Mouse (Mus musculus) ES-E14 (cell line): ENCODE data around the gene Nbl1. TPM values are rescaled to one million over a fixed set of nuclear protein-coding genes. Genes with fewer than 3 reads are reported as not detected.
A peak's percentile ranks its signal among the peaks of the same experiment; 100 is the strongest.

Source experiments
- DNase-seq: peaks from one replicate; pipeline ENCODE4 v3.0.0-alpha.2; 2013; ENCODE audit warnings: low read depth, low spot score
- H3K27ac ChIP-seq: 2 replicates; pipeline ENCODE4 v1.5.1; 2012; ENCODE audit warnings: low read depth, mild to moderate bottlenecking, low read length, moderate library complexity, mixed read lengths; ENCODE audit not compliant: poor library complexity, insufficient read depth, severe bottlenecking
- H3K36me3 ChIP-seq: 2 replicates; pipeline ENCODE4 v1.6.1; 2012; ENCODE audit warnings: mild to moderate bottlenecking, low read length, moderate library complexity, mixed read lengths; ENCODE audit not compliant: control insufficient read depth, poor library complexity, insufficient read depth, severe bottlenecking
- H3K4me1 ChIP-seq, 2 experiments: fragments of 150-350 bp in 1 of 2; sonication (generic) in 1 of 2; 2 replicates each; pipeline ENCODE4 v1.6.1; 2012; ENCODE audit warnings: low read length in 2 of 2, mild to moderate bottlenecking in 1 of 2, mixed read lengths in 1 of 2; ENCODE audit not compliant: control insufficient read depth in 2 of 2, insufficient read depth in 2 of 2, poor library complexity in 1 of 2
- H3K4me3 ChIP-seq, 2 experiments: fragments of 150-350 bp in 1 of 2; sonication (generic) in 1 of 2; 2 replicates each; pipeline ENCODE4 v1.5.1; 2012; ENCODE audit warnings: low read length in 2 of 2, low read depth in 1 of 2, mild to moderate bottlenecking in 1 of 2, mixed read lengths in 1 of 2; ENCODE audit not compliant: insufficient read depth in 1 of 2, poor library complexity in 1 of 2, severe bottlenecking in 1 of 2
- H3K9ac ChIP-seq: 2 replicates; pipeline ENCODE4 v1.6.1; 2012; ENCODE audit warnings: low read depth, mild to moderate bottlenecking, low read length, mixed read lengths; ENCODE audit not compliant: poor library complexity, insufficient read depth, severe bottlenecking
- H3K9me3 ChIP-seq: fragments of 150-350 bp; sonication (generic); 2 replicates; pipeline ENCODE4 v1.6.1; 2012; ENCODE audit warnings: low read depth, mild to moderate bottlenecking, low read length; ENCODE audit not compliant: control insufficient read depth, insufficient read depth
- CHD2 ChIP-seq: IDR thresholded peaks from 2 replicates; pipeline ENCODE4 v1.6.1; 2014; ENCODE audit warnings: mild to moderate bottlenecking, low read depth, low read length, inconsistent platforms
- HCFC1 ChIP-seq: IDR thresholded peaks from 2 replicates; pipeline ENCODE4 v1.6.1; 2012; ENCODE audit warnings: low read length, inconsistent platforms, borderline replicate concordance; ENCODE audit not compliant: insufficient read depth
- MAFK ChIP-seq: IDR thresholded peaks from 2 replicates; pipeline ENCODE4 v1.6.1; 2014; ENCODE audit warnings: mild to moderate bottlenecking, low read depth, low read length, inconsistent platforms; ENCODE audit not compliant: insufficient read depth
- ZC3H11A ChIP-seq: IDR thresholded peaks from 2 replicates; pipeline ENCODE4 v1.6.1; 2012; ENCODE audit warnings: low read depth, mild to moderate bottlenecking, inconsistent platforms, low read length, borderline replicate concordance
- ZNF384 ChIP-seq: IDR thresholded peaks from 2 replicates; pipeline ENCODE4 v1.6.1; 2012; ENCODE audit warnings: low read depth, low read length, inconsistent platforms
- in situ Hi-C, 2 experiments: fragments of 600-800 bp; cut with MboI; formaldehyde crosslinking; loops; one replicate each; pipeline ENCODE4 v1.15.1; 2025; ENCODE audit warnings: low sequenced_read_pairs in 2 of 2, inconsistent platforms in 1 of 2; ENCODE audit not compliant: unreplicated experiment in 2 of 2
- total RNA-seq: library from RNA; depleted of rRNA; stranded (reverse); fragments of 300-350 nt; gene quantifications from 2 replicates; pipeline ENCODE4 v1.2.3, GENCODE M21; 2012

Gene Nbl1
- total RNA-seq, 1 experiment = 12.5 TPM

DNA sequence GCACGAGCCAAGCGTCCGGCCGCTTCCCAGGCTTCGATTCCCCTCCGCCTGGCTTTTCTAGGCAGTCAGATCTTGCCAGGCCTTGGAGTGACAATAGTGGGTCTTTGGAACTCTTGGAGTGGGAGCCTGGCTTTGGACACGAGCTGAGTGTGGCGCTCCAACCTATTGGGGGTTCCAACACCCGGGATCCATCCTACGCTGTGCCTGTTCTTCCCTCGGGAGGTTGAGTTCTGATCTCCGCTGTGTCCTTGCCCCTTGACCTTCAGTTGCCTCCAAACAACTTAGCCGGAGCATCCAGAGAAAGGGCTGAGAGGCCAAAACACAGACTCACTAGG lies 370 bp upstream of the Nbl1 start:
- Histone ChIP-seq H3K4me3 (peak overlapping the region; percentile 51 to 72; a peak in 3 of 4 replicates), H3K36me3 (no peaks in the 10 kb centered on the region), H3K4me1 (peaks cover 2 to 10% of the 10 kb centered on the region in 2 experiments; a peak in 3 of 4 replicates), H3K27ac (no peak overlapping the region), H3K9me3 (no peaks in the 10 kb centered on the region), H3K9ac (peak overlapping the region; percentile 57; the same call in 1 of the 2 replicates)
- no peak for DNase-seq
- in situ Hi-C loops = loop anchor here in 1 of 2 experiments (25.0 kb wide), 1 partner anchor 194 kb away; no protein-coding TSS in a partner anchor
- TF ChIP-seq MAFK (no peak), ZNF384 (no peak), CHD2 (no peak), ZC3H11A (no peak), HCFC1 (no peak)

DNA sequence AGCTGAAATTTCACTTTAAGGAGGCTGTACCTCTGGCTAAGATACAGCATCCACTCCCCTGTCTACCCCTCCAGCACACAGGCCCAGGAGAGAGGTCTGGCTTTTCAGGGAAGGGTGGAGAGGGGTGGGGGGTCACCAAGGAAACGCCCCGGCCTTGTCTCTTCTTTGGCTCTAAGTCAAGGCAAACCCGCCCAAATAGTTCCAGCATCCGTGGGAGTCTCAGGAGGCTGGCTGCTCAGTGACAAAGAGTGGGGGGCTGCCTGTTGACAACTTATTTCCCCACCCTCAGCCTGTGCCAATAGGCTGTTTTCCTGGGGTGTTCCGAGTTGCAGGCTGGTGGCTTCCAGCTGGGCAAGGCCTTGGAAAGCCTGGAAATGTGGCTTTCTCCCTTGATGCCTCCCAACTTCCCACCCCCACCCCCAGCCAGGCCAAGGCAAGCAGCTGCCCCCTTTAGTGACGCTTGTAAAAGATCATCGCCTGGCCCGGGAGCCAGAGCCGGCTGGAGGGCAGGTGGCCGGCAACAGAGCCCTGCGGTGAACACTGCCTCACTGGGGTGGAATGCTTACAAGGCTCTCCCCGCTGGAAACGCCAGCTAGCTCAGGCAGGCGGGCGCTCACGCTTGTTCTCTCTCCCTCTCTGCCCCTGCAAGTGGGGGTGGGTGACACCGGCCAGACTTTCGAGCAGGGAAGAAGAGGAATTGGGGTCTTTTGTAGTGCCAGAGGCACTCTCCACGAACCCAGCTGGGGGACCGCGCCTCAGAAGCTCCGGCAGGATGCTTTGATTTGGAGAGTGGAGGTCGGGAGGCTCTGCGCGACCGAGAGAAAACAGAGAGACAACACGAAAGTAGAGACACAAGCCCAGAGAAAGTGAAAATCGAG lies 1.1 kb downstream of the Nbl1 start:
- TF ChIP-seq ZC3H11A (no peak), CHD2 (no peak), ZNF384 (no peak), MAFK (no peak), HCFC1 (no peak)
- Histone ChIP-seq H3K9me3 (no peaks in the 10 kb centered on the region), H3K36me3 (no peaks in the 10 kb centered on the region), H3K4me3 (peak overlapping the region; percentile 61 to 72), H3K27ac (no peak overlapping the region), H3K4me1 (peaks cover 2 to 10% of the 10 kb centered on the region in 2 experiments; a peak in 3 of 4 replicates), H3K9ac (0 out of 2 replicates have a peak overlapping the region, but pooled peaks have one; percentile 7)
- no peak for DNase-seq
- in situ Hi-C loops = loop anchor here in 1 of 2 experiments (25.0 kb wide), 1 partner anchor 196 kb away; no protein-coding TSS in a partner anchor

DNA sequence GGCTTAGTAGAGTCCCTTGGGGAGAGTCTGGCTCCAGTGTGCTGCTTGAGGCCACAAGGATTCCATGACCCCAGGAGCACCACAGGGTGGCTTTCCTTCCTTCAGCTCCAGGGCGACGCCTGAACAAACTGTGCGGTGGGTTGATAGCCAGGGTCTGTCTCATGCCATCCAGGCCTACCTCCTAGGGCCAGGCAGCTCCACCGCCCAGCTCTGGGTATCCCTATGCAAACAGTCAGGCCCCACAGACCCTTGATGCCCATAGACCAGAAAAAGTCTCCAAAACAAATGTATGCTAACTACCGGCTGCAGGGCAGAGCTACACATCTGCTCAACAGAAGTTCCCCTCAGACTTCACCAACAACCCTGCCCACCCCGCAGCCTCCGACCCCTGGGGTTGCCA lies 1.7 kb downstream of the Nbl1 start:
- no peak for DNase-seq
- H3K9ac ChIP-seq = no peak overlapping the region
- no peak for TF ChIP-seq ZC3H11A
- no peak for TF ChIP-seq CHD2
- TF ChIP-seq MAFK = no peak
- TF ChIP-seq HCFC1 = no peak
- TF ChIP-seq ZNF384 = no peak
- H3K36me3 ChIP-seq = no peaks in the 10 kb centered on the region
- no peak overlapping the region for H3K27ac ChIP-seq
- H3K4me3 ChIP-seq = no peak overlapping the region
- in situ Hi-C loops = loop anchor here in 1 of 2 experiments (25.0 kb wide), 1 partner anchor 196 kb away; no protein-coding TSS in a partner anchor
- H3K4me1 ChIP-seq = peaks cover 2 to 10% of the 10 kb centered on the region in 2 experiments; a peak in 3 of 4 replicates
- no peaks in the 10 kb centered on the region for H3K9me3 ChIP-seq

DNA sequence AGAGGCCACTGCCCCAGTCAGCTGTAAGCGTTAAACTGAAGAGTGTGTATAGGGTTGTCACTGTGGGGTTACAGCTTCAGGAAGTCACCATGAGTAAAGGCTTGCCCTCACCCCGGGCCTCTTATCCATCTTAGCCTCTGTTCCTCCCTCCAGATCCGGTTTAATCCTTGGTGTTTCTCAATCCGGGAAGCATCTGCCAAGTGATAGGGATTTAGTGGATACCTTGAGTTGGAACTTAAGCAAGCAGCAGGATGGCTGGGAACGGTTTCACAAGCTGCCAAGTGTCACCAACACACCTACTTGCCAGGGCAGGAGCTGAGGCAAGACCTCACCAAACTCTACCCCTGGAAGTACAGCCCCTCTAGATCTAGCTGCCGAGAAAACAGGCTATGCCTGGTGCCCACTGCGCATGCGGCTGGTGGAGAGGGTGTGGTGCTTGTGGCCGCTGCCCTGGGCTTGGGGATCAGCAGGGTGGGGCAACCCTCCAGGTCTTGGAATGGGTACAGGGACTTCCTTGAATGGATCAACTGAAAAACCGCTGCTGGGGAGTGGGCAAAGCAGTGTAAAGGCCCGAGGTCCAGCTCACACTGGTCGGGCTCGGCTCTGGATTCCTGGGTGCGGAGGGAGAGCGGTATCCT lies 2.4 kb downstream of the Nbl1 start:
- TF ChIP-seq MAFK = no peak
- no peak for TF ChIP-seq ZC3H11A
- TF ChIP-seq CHD2 = no peak
- TF ChIP-seq HCFC1 = no peak
- no peak for TF ChIP-seq ZNF384
- in situ Hi-C loops = loop anchor here in 1 of 2 experiments (25.0 kb wide), 1 partner anchor 197 kb away; no protein-coding TSS in a partner anchor
- Histone ChIP-seq H3K4me1 (peaks cover 2 to 10% of the 10 kb centered on the region in 2 experiments; a peak in 3 of 4 replicates), H3K9me3 (no peaks in the 10 kb centered on the region), H3K9ac (no peak overlapping the region), H3K36me3 (no peaks in the 10 kb centered on the region), H3K27ac (no peak overlapping the region), H3K4me3 (no peak overlapping the region)
- no peak for DNase-seq
